Mouse (Mus musculus) kidney, embryonic 15.5 days (tissue): ENCODE measurements around the gene Myh9. TPM values are rescaled to one million over a fixed set of nuclear protein-coding genes. Genes with fewer than 3 reads are reported as not detected.

Source experiments
- ATAC-seq: fragments of 200-750 bp; cut with Nextera tagmentation; replicated peaks from 2 replicates; pipeline ENCODE4 v1.8.0; 2017; ENCODE audit warnings: moderate TSS enrichment; ENCODE audit not compliant: low FRiP score
- H3K27ac ChIP-seq: fragments of 300-500 bp; sonication (generic); 2 replicates; pipeline ENCODE4 v1.5.1; 2015; ENCODE audit warnings: mild to moderate bottlenecking, inconsistent platforms
- H3K27me3 ChIP-seq: fragments of 300-500 bp; sonication (generic); 2 replicates; pipeline ENCODE4 v1.6.1; 2015; ENCODE audit warnings: inconsistent platforms
- H3K36me3 ChIP-seq: fragments of 300-500 bp; sonication (generic); 2 replicates; pipeline ENCODE4 v1.6.1; 2015; ENCODE audit warnings: inconsistent platforms
- H3K4me1 ChIP-seq: fragments of 300-500 bp; sonication (generic); 2 replicates; pipeline ENCODE4 v1.6.1; 2015; ENCODE audit warnings: inconsistent platforms
- H3K4me2 ChIP-seq: fragments of 300-500 bp; sonication (generic); 2 replicates; pipeline ENCODE4 v1.6.1; 2015; ENCODE audit warnings: moderate library complexity, mild to moderate bottlenecking, inconsistent platforms
- H3K4me3 ChIP-seq: fragments of 300-500 bp; sonication (generic); replicated peaks from 2 replicates; pipeline ENCODE4 v1.5.1; 2015; ENCODE audit warnings: mild to moderate bottlenecking, inconsistent platforms
- H3K9ac ChIP-seq: fragments of 300-500 bp; sonication (generic); 2 replicates; pipeline ENCODE4 v1.6.1; 2015; ENCODE audit warnings: mild to moderate bottlenecking, inconsistent platforms
- H3K9me3 ChIP-seq: fragments of 300-500 bp; sonication (generic); replicated peaks from 2 replicates; pipeline ENCODE4 v1.6.1; 2016; ENCODE audit warnings: inconsistent platforms
- WGBS: fragments of 180-500 bp; shearing (Covaris S2); methylation state at CpG from one replicate; pipeline ENCODE4 v1.1.7; 2015; ENCODE audit warnings: mixed read lengths; 5-methylcytosine and 5-hydroxymethylcytosine counted together
- polyA plus RNA-seq: library from polyadenylated mRNA; unstranded; fragments of >200 nt; fragmentation: Nextera tagmentation; extraction: Ambion mirVana; gene quantifications from 2 replicates; pipeline ENCODE4 v1.2.1, GENCODE M21; 2015

Gene Myh9
- polyA plus RNA-seq, 1 experiment from 2014 or later: 60.2 TPM

- Histone ChIP-seq H3K36me3 (peaks cover 69% of the 10 kb centered on the region), H3K27ac (peak overlapping the region; percentile 98), H3K9me3 (no peaks in the 10 kb centered on the region), H3K4me1 (peaks cover 77% of the 10 kb centered on the region), H3K4me2 (no peak overlapping the region), H3K4me3 (no peak overlapping the region), H3K9ac (peak overlapping the region; percentile 8; the same call in 1 of the 2 replicates), H3K27me3 (no peaks in the 10 kb centered on the region)
- WGBS: 79% methylated on average over 8 of the region's 8 CpGs
- ATAC-seq: no peak
Observed at GRCm38 (mm10) chr15:77799491-77800474, 42.2 kb downstream of the Myh9 start.

DNA sequence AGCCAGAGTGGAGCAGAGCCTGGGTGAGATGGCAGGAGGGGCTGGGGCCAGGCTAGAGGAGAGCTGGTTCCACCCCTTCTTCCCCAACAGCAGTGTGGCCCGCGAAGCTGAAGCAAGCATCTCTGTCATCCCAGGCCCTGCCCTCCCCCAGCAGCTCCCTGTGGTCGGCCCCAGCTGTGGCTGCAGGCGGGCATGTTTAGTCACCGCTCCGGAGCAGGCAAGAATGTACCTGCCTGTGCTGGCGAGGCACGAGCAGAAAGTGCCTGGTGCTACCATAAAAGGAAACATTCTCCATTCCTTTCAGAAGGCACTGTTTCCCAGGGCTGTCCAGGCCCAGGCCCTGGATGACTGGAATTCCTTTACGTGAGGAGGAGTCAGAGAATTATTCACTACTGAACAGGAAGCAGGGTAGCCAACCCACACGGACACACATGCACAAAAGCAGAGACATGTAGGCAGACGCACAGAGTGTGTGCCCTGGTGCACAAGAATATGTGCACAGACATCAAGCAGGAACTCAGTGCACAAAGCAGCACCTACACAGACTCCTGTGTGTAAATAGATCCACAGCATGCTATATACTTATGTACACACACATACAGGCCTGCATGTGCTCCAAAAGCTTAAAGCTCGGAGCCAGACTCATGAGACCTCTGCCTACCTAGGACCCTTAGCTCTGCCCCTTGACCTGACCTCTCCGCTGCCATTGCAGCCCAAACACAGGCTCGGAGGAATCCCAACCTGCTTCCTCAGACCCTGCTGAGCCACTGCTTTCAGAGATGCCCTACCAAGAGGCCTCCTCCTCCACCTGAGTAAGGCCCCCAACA is 43.1 kb downstream of the Myh9 start:
- Histone ChIP-seq H3K9me3 (no peaks in the 10 kb centered on the region), H3K4me3 (no peak overlapping the region), H3K27ac (peak overlapping the region; percentile 98), H3K9ac (peak overlapping the region; percentile 19; the same call in 1 of the 2 replicates), H3K27me3 (no peaks in the 10 kb centered on the region), H3K4me1 (peaks cover 81% of the 10 kb centered on the region), H3K4me2 (peak overlapping the region; percentile 34), H3K36me3 (peaks cover 69% of the 10 kb centered on the region)
- 15% methylated on average over 14 of the region's 14 CpGs for WGBS
- ATAC-seq: peak; percentile 80

- Histone ChIP-seq H3K27me3 (no peaks in the 10 kb centered on the region), H3K9me3 (no peaks in the 10 kb centered on the region), H3K9ac (no peak overlapping the region), H3K4me3 (no peak overlapping the region), H3K4me1 (peaks cover 78% of the 10 kb centered on the region), H3K4me2 (peak overlapping the region; percentile 34), H3K27ac (peak overlapping the region; percentile 98), H3K36me3 (peaks cover 69% of the 10 kb centered on the region)
- ATAC-seq: 0 out of 2 replicates have a peak, but pooled peaks have one; percentile 20
- WGBS: 59% methylated on average over 14 of the region's 14 CpGs
Observed at GRCm38 (mm10) chr15:77797609-77798411, 44.2 kb downstream of the Myh9 start.

- H3K27ac ChIP-seq: peak overlapping the region; percentile 98; the same call in 1 of the 2 replicates
- H3K4me1 ChIP-seq: peaks cover 69% of the 10 kb centered on the region
- H3K27me3 ChIP-seq: no peaks in the 10 kb centered on the region
- no peak overlapping the region for H3K9ac ChIP-seq
- no peaks in the 10 kb centered on the region for H3K9me3 ChIP-seq
- ATAC-seq: no peak
- no peak overlapping the region for H3K4me2 ChIP-seq
- no peak overlapping the region for H3K4me3 ChIP-seq
- H3K36me3 ChIP-seq: peaks cover 69% of the 10 kb centered on the region
- 94% methylated on average over 26 of the region's 26 CpGs for WGBS
Observed at GRCm38 (mm10) chr15:77796409-77797035, 45.5 kb downstream of the Myh9 start.

DNA sequence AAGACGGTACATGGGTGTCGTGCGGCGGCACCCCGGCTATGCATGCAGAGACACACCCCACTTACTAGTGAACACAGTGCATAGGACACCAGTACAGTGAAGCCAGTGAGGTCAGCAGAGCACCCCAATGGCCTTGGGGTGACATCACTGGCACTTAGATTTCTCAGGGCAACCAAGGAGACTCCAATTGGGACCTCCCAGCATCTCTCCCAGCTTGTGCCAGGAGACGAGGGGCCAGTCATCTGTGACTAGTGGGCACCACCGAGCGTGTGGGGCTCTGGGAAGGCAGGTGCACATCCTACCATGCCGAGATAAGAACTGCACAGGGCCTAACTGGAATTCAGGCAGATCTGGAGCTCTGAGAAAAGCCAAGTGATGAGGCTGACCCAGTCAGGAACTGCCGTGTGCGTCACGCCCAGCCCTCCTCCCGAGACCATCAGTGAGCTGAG is 47.0 kb downstream of the Myh9 start:
- Histone ChIP-seq H3K9me3 (no peaks in the 10 kb centered on the region), H3K36me3 (peaks cover 75% of the 10 kb centered on the region), H3K27me3 (no peaks in the 10 kb centered on the region), H3K4me3 (no peak overlapping the region), H3K27ac (0 out of 2 replicates have a peak overlapping the region, but pooled peaks have one; percentile 48), H3K9ac (no peak overlapping the region), H3K4me2 (no peak overlapping the region), H3K4me1 (peaks cover 55% of the 10 kb centered on the region)
- ATAC-seq: no peak
- WGBS: 85% methylated on average over 13 of the region's 13 CpGs

DNA sequence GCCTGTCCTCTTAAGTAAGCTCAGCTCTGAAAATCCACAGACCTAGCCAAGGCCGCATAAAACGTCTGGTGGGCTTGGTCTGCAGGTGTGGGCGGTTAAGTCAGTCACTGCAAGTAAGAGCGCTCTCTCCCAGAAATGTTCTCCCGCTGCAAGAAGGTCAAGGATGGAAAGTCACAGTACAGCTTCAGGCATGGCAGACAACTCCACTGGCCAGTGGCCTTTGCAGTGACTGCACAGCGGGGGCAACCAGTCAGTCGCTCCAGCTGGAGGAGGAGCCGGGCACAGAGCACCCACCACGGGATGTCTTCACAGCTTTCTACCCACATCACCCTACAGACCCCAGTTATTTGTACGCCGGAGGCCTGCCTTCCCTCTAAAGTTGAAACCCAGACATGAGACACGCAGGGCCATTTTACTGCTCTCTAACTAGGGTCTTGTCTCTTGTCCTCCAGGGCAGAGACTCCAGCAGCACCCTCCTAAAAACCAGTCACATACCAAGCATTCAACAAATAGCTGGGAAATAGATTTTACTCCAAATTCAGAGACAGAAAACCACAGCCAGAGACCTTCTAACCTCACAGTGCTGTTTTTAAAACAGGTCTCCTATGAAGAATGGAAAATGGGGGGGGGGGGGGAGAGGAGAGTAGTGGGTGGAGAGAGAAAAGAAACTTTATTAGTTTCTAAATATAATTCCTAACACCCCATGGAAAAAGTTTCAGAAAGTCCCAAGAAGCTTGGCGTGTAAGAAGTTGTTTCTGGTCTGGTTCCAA is 47.7 kb downstream of the Myh9 start:
- ATAC-seq: no peak
- Histone ChIP-seq H3K9ac (no peak overlapping the region), H3K4me1 (peaks cover 48% of the 10 kb centered on the region), H3K27me3 (no peaks in the 10 kb centered on the region), H3K9me3 (no peaks in the 10 kb centered on the region), H3K4me3 (no peak overlapping the region), H3K36me3 (peaks cover 81% of the 10 kb centered on the region), H3K27ac (peak overlapping the region; percentile 54), H3K4me2 (no peak overlapping the region)
- WGBS: 74% methylated on average over 13 of the region's 13 CpGs

GRCm38 (mm10) chr15:77793554-77793953 is 48.4 kb downstream of the Myh9 start:
- H3K36me3 ChIP-seq: peaks cover 89% of the 10 kb centered on the region
- H3K4me1 ChIP-seq: peaks cover 41% of the 10 kb centered on the region
- no peaks in the 10 kb centered on the region for H3K9me3 ChIP-seq
- WGBS: 90% methylated on average over 7 of the region's 7 CpGs
- H3K27me3 ChIP-seq: no peaks in the 10 kb centered on the region
- peak overlapping the region; percentile 54; the same call in 1 of the 2 replicates for H3K27ac ChIP-seq
- no peak overlapping the region for H3K4me2 ChIP-seq
- no peak overlapping the region for H3K4me3 ChIP-seq
- ATAC-seq: no peak
- H3K9ac ChIP-seq: no peak overlapping the region

DNA sequence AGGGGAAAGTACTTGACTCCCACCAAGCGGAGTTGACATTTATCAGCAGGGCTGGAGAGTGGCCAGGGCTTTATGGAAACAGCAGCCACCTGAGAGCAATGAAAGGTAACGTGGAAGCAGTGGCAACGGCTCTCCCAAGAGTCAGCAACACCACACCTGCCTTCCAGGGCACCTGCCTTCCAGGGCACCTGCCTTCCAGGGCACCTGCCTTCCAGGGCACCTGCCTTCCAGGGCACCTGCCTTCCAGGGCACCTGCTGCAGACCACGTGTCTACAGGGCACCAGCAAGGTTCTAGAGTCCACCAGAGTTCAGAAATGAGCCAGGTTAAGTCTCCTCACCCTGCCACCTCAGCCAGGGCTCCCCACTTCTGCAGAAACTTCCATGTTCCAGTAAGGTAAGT is 48.9 kb downstream of the Myh9 start:
- Histone ChIP-seq H3K4me3 (no peak overlapping the region), H3K36me3 (peaks cover 94% of the 10 kb centered on the region), H3K9ac (no peak overlapping the region), H3K9me3 (no peaks in the 10 kb centered on the region), H3K4me2 (no peak overlapping the region), H3K4me1 (peaks cover 36% of the 10 kb centered on the region), H3K27me3 (no peaks in the 10 kb centered on the region), H3K27ac (no peak overlapping the region)
- 93% methylated on average over 4 of the region's 4 CpGs for WGBS
- ATAC-seq: no peak

GRCm38 (mm10) chr15:77792056-77792455 is 49.9 kb downstream of the Myh9 start:
- no peak for ATAC-seq
- Histone ChIP-seq H3K4me2 (no peak overlapping the region), H3K36me3 (peaks cover 99% of the 10 kb centered on the region), H3K27ac (no peak overlapping the region), H3K4me1 (peaks cover 26% of the 10 kb centered on the region), H3K9me3 (no peaks in the 10 kb centered on the region), H3K9ac (no peak overlapping the region), H3K27me3 (no peaks in the 10 kb centered on the region), H3K4me3 (no peak overlapping the region)
- WGBS: 87% methylated on average over 9 of the region's 9 CpGs

GRCm38 (mm10) chr15:77790656-77791405 is 51.1 kb downstream of the Myh9 start:
- Histone ChIP-seq H3K27me3 (no peaks in the 10 kb centered on the region), H3K9me3 (no peaks in the 10 kb centered on the region), H3K4me3 (no peak overlapping the region), H3K27ac (no peak overlapping the region), H3K9ac (no peak overlapping the region), H3K36me3 (peaks cover 99% of the 10 kb centered on the region), H3K4me2 (no peak overlapping the region), H3K4me1 (peaks cover 13% of the 10 kb centered on the region; the same call in 1 of the 2 replicates)
- ATAC-seq: no peak
- 90% methylated on average over 21 of the region's 21 CpGs for WGBS
